Mouse (Mus musculus): Measurements from ENCODE around the gene Ppp1r3g.

DNA sequence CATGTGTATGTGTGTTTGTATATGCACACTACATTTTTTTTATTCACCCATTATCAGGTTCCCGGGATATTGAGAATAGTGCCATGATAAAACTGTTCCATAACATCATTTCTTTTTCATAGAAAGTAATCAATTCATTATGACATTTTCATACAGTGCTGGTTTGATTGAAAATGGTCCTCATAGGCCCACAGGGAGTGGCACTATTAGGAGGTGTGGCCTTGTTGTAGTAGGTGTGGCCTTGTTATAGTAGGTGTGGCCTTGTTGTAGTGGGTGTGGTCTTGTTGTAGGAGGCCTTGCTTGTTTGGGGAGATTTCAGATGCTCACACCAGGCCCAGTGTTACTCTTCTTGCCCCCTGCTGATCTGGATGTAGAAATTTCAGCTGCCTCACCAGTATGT lies at the start of gene Ppp1r3g:
- TF ChIP-seq CTCF (IDR thresholded peaks at IDR 0.05; ENCODE audit: low read depth) (no peak), EP300 (optimal IDR thresholded peaks at IDR 0.05) (no peak)

Data from stomach, postnatal 0 days (tissue).